8 mouse cellular contexts compared by ENCODE assay signal in the genomic region with DNA sequence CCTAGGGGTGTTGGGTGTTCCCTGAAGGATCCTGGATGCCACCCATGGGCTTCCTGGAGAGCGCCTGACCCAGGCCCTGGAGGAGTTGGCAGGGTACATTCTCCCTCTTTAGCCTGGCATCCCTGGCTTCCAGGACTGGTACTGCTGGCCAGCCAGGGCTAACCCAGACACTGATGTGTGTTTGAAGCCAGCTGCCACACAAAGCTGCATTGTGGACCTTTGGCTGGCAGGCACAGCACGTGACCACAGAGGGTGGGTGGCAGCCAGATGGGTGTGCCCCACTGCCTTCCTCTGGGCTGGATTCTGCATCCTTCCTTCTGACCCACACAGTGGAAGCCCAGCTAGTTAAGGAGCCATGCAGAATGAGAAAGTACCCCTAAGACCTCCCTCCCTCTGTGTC. TPM values are rescaled to one million over a fixed set of nuclear protein-coding genes. Genes with fewer than 3 reads are reported as not detected.
DNase-seq lines count a peak whose midpoint lies in the region; ATAC-seq and TF ChIP-seq lines count a peak whose summit lies in the region.

No protein-coding gene starts in this region.

- WGBS in kidney, adult 2 months: 58% methylated on average over 2 of the region's 2 CpGs
- 76% methylated on average over 2 of the region's 2 CpGs for WGBS in intestine, embryonic 15.5 days
- 71% methylated on average over 2 of the region's 2 CpGs for WGBS in limb, embryonic 15.5 days
- WGBS in midbrain, postnatal 0 days: 57% methylated on average over 2 of the region's 2 CpGs

- DNase-seq in kidney, adult 2 months: peak; percentile 17
- no peak for DNase-seq in kidney, adult 8-10 months
- DNase-seq in heart, adult 11 months: peak; percentile 99
- peak; percentile 90 for DNase-seq in midbrain, postnatal 0 days (ENCODE audit: low spot score)
- DNase-seq in urinary bladder, postnatal 4 days (ENCODE audit: low spot score in 2 of 2): no peak

- H3K36me3 ChIP-seq in kidney, adult 2 months (ENCODE audit: control insufficient read depth, insufficient read depth, low read length): no peaks in the 10 kb centered on the region
- no peaks in the 10 kb centered on the region for H3K36me3 ChIP-seq in intestine, embryonic 15.5 days
- H3K36me3 ChIP-seq in limb, embryonic 15.5 days: no peaks in the 10 kb centered on the region
- no peaks in the 10 kb centered on the region for H3K36me3 ChIP-seq in midbrain, postnatal 0 days (ENCODE audit: insufficient read depth, low read length)

- no peaks in the 10 kb centered on the region for H3K4me1 ChIP-seq in kidney, adult 2 months (ENCODE audit: control insufficient read depth, insufficient read depth, low read length)
- H3K4me1 ChIP-seq in cortical plate, adult 2 months (ENCODE audit: control insufficient read depth, insufficient read depth, low read length): no peaks in the 10 kb centered on the region
- no peaks in the 10 kb centered on the region for H3K4me1 ChIP-seq in intestine, embryonic 15.5 days (replicated peaks)
- H3K4me1 ChIP-seq in limb, embryonic 15.5 days: peaks cover 13% of the 10 kb centered on the region
- H3K4me1 ChIP-seq in midbrain, postnatal 0 days (ENCODE audit: insufficient read depth, low read length): no peaks in the 10 kb centered on the region

- 0 out of 2 replicates have a peak, but pooled peaks have one; percentile 3 for TF ChIP-seq CTCF in kidney, adult 2 months (conservative IDR thresholded peaks at IDR 0.05; ENCODE audit: insufficient read depth, insufficient read length, low read depth, low read length)
- peak; percentile 19; the same call in 1 of the 2 replicates for TF ChIP-seq CTCF in cortical plate, adult 2 months (IDR thresholded peaks at IDR 0.05; ENCODE audit: extremely low read depth, insufficient read depth, low read length)
- TF ChIP-seq CTCF in midbrain, postnatal 0 days (IDR thresholded peaks at IDR 0.05): peak; percentile 57

- no peak overlapping the region for H3K27ac ChIP-seq in kidney, adult 2 months (ENCODE audit: insufficient read depth, low read depth, low read length)
- H3K27ac ChIP-seq in cortical plate, adult 2 months (ENCODE audit: insufficient read depth, low read length): peak overlapping the region; percentile 58
- no peak overlapping the region for H3K27ac ChIP-seq in intestine, embryonic 15.5 days
- H3K27ac ChIP-seq in limb, embryonic 15.5 days: peak overlapping the region; percentile 71
- H3K27ac ChIP-seq in midbrain, postnatal 0 days (ENCODE audit: low read depth, low read length): peak overlapping the region; percentile 58

- H3K9me3 ChIP-seq in intestine, embryonic 15.5 days: no peaks in the 10 kb centered on the region
- H3K9me3 ChIP-seq in limb, embryonic 15.5 days: no peaks in the 10 kb centered on the region
- H3K9me3 ChIP-seq in midbrain, postnatal 0 days (ENCODE audit: low read length): no peaks in the 10 kb centered on the region

- no peaks in the 10 kb centered on the region for H3K27me3 ChIP-seq in kidney, adult 2 months (replicated peaks; ENCODE audit: control insufficient read depth, insufficient read depth, low read length)
- no peaks in the 10 kb centered on the region for H3K27me3 ChIP-seq in intestine, embryonic 15.5 days (replicated peaks)
- no peaks in the 10 kb centered on the region for H3K27me3 ChIP-seq in limb, embryonic 15.5 days
- H3K27me3 ChIP-seq in midbrain, postnatal 0 days (ENCODE audit: insufficient read depth, low read length): no peaks in the 10 kb centered on the region

- no peak overlapping the region for H3K4me2 ChIP-seq in intestine, embryonic 15.5 days (replicated peaks)
- no peak overlapping the region for H3K4me2 ChIP-seq in limb, embryonic 15.5 days
- H3K4me2 ChIP-seq in midbrain, postnatal 0 days (ENCODE audit: low read depth, low read length, poor library complexity, severe bottlenecking): no peak overlapping the region

- ATAC-seq in intestine, embryonic 15.5 days: peak; percentile 49
- ATAC-seq in limb, embryonic 15.5 days (ENCODE audit: insufficient number of reproducible peaks, low FRiP score, low TSS enrichment, low read depth): peak; percentile 82
- peak; percentile 93 for ATAC-seq in midbrain, postnatal 0 days (ENCODE audit: low FRiP score)

- no peak for TF ChIP-seq POLR2A in kidney, adult 2 months (IDR thresholded peaks at IDR 0.05; ENCODE audit: low read depth, low read length)
- no peak for TF ChIP-seq POLR2A in cortical plate, adult 2 months (IDR thresholded peaks at IDR 0.05; ENCODE audit: extremely low read depth, insufficient read depth, low read length)

- no peak overlapping the region for H3K4me3 ChIP-seq in kidney, adult 2 months (ENCODE audit: insufficient read depth, low read depth, low read length)
- no peak overlapping the region for H3K4me3 ChIP-seq in cortical plate, adult 2 months (ENCODE audit: insufficient read depth, low read length)
- no peak overlapping the region for H3K4me3 ChIP-seq in intestine, embryonic 15.5 days (replicated peaks)
- H3K4me3 ChIP-seq in limb, embryonic 15.5 days: no peak overlapping the region
- no peak overlapping the region for H3K4me3 ChIP-seq in midbrain, postnatal 0 days (ENCODE audit: low read depth, low read length)

- no peak overlapping the region for H3K9ac ChIP-seq in intestine, embryonic 15.5 days
- H3K9ac ChIP-seq in limb, embryonic 15.5 days: no peak overlapping the region
- no peak overlapping the region for H3K9ac ChIP-seq in midbrain, postnatal 0 days (replicated peaks; ENCODE audit: low read length, poor library complexity, severe bottlenecking)

RNA-seq across cellular contexts. Expression of a gene that starts 26.4 kb away (rescaled TPM):
- polyA plus RNA-seq in kidney, adult 2 months (2012; rRNA removed): 30.6 and 31.2 TPM in 2 replicates
- polyA plus RNA-seq in cortical plate, adult 2 months (2012; rRNA removed): 59.6 and 64.2 TPM in 2 replicates
- polyA plus RNA-seq in intestine, embryonic 15.5 days (2015; fragmentation: Nextera tagmentation; extraction: Ambion mirVana): 25.9 and 26.7 TPM in 2 replicates
- polyA plus RNA-seq in limb, embryonic 15.5 days (2015; fragmentation: Nextera tagmentation; extraction: Ambion mirVana): 31.3 and 33.4 TPM in 2 replicates
- total RNA-seq in midbrain, postnatal 0 days (2014; rRNA removed): 26.6 and 26.7 TPM in 2 replicates
- 19.7 and 21.5 TPM in 2 replicates for polyA plus RNA-seq in midbrain, postnatal 0 days (2015; fragmentation: Nextera tagmentation; extraction: Ambion mirVana)

RNA-seq across cellular contexts. Expression of a gene that starts 48.5 kb away (rescaled TPM):
- not detected in 2 replicates for polyA plus RNA-seq in kidney, adult 2 months (2012; rRNA removed)
- not detected in 2 replicates for polyA plus RNA-seq in cortical plate, adult 2 months (2012; rRNA removed)
- not detected in 2 replicates for polyA plus RNA-seq in intestine, embryonic 15.5 days (2015; fragmentation: Nextera tagmentation; extraction: Ambion mirVana)
- not detected in 2 replicates for polyA plus RNA-seq in limb, embryonic 15.5 days (2015; fragmentation: Nextera tagmentation; extraction: Ambion mirVana)
- total RNA-seq in midbrain, postnatal 0 days (2014; rRNA removed): not detected in 2 replicates
- polyA plus RNA-seq in midbrain, postnatal 0 days (2015; fragmentation: Nextera tagmentation; extraction: Ambion mirVana): not detected in 2 replicates

Comparison
In these comparisons a context has a peak if more than half of its experiments do, and no peak if none do; other contexts are left out.
1. DNase-seq: peak in kidney, adult 2 months (single experiment), heart, adult 11 months (single experiment) and midbrain, postnatal 0 days (single experiment); none in kidney, adult 8-10 months (0 of 2) and urinary bladder, postnatal 4 days (0 of 2).
2. H3K27ac ChIP-seq: peak in cortical plate, adult 2 months (single experiment), limb, embryonic 15.5 days (single experiment) and midbrain, postnatal 0 days (single experiment); none in kidney, adult 2 months (single experiment) and intestine, embryonic 15.5 days (single experiment).
3. CTCF ChIP-seq: peak in every context shown above with its lines; median percentile 57 in midbrain, postnatal 0 days; 19 in cortical plate, adult 2 months; 3 in kidney, adult 2 months.
4. Peak in every context shown above with its lines, with median percentiles within 50 percentile points of each other: ATAC-seq.